Mouse (Mus musculus): ENCODE data around the gene Irf2. TPM values are rescaled to one million over a fixed set of nuclear protein-coding genes. Genes with fewer than 3 reads are reported as not detected.

Gene Irf2
- 21.7 and 24.1 TPM in 2 replicates for polyA plus RNA-seq (2015; fragmentation: Nextera tagmentation; extraction: Ambion mirVana)

DNA sequence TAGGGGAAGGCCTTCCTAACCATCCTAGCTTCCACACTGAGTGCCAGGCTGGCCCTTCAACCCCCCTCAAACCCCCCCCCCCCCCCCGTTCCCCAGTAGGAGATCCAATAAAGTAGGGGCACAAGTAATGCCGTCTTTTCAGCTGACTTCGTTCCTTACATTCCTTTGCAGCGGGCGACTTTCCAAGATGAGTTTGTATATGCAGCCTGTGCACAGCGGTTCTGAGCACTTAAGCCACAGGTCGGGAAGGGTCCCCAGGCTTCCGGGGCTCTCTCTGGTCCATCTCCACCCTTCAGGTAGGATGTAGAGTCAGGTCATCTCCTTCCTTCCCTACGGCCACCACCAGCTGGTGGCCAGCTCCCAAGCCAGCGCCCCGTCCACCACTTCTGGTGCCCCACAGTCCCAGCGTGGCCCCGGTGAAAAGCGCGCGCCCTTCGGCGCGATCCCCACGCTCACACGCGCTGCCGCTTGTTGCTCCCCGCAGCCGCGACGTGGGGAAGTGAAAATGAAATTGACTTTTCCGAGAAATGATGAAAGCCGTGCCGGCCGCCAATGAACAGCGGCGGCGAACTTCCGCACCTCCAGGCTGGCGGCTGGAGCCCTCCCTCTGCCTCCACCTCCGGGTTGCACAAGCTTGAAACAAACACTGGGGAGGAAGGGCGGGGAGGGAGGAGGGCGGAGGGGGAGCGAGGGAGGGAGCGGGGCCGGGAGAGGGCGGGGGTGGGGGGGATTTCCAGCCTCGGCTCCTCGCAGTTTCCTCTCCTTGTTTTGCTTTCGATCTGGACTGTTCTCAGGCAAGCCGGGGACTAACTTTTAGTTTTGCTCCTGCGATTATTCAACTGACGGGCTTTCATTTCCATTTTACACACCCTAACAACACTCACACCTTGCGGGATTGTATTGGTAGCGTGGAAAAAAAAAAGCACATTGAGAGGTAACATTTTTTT lies at the start of gene Irf2:
Gene Irf2, plus strand, starts transcription at position 730 of the 947 bp plus-strand sequence.

Other genes starting within 250 kb of the Irf2 start
- gene Cenpu, start 187.7 kb upstream of the Irf2 start, polyA plus RNA-seq (2015; fragmentation: Nextera tagmentation; extraction: Ambion mirVana) = 5.1 and 5.3 TPM in 2 replicates
- gene Primpol, start 122.5 kb upstream of the Irf2 start, polyA plus RNA-seq (2015; fragmentation: Nextera tagmentation; extraction: Ambion mirVana) = 4.8 and 5.5 TPM in 2 replicates
- gene Casp3, start 122.4 kb upstream of the Irf2 start, polyA plus RNA-seq (2015; fragmentation: Nextera tagmentation; extraction: Ambion mirVana) = 146 and 151 TPM in 2 replicates
- 2.5 and 9.3 TPM in 2 replicates for gene Enpp6, start 247.2 kb downstream of the Irf2 start, polyA plus RNA-seq (2015; fragmentation: Nextera tagmentation; extraction: Ambion mirVana)

All from neural tube, postnatal 0 days (tissue).